Mouse (Mus musculus) T-helper 2 cell (primary cell): ENCODE data around the gene Zfp189.
"Not testable (repeated sequence)": the region's sequence is repeated elsewhere in the genome, so short reads cannot be mapped to it uniquely, and the experiment has no call there.

Source experiments
- in situ Hi-C: fragments of 300-600 bp; cut with MboI, MseI; formaldehyde crosslinking; loops from one replicate; pipeline ENCODE4 v1.15.1; 2025; ENCODE audit warnings: high pct_unique_total_duplicates

Zfp189 gene

GRCm38 (mm10) chr4:49520572-49521340 lies at the start of gene Zfp189, which contains the start of gene Mrpl50:
Gene Zfp189, plus strand, starts transcription at chr4:49521176.
Gene Mrpl50, minus strand, starts transcription at chr4:49521093.
- in situ Hi-C loops = loop anchor here (25.0 kb wide), 1 partner anchor 1233 kb away; the partner anchor contains the start of genes Erp44 and Invs

GRCm38 (mm10) chr4:49473435-49474100 lies 47.4 kb upstream of the Zfp189 start, which contains the start of gene Acnat1:
Gene Acnat1, minus strand, starts transcription at chr4:49473912.
- in situ Hi-C loops = no loop called here

- in situ Hi-C loops = no loop called here
These were observed 46.4 kb upstream of the Zfp189 start for GRCm38 (mm10) chr4:49474583-49474982.

- in situ Hi-C loops = no loop called here
These were observed 42.7 kb upstream of the Zfp189 start for GRCm38 (mm10) chr4:49478118-49478877.

- in situ Hi-C loops = not testable (repeated sequence)
These were observed 41.9 kb upstream of the Zfp189 start for GRCm38 (mm10) chr4:49479035-49479434.

- in situ Hi-C loops = no loop called here
These were observed 40.7 kb upstream of the Zfp189 start for GRCm38 (mm10) chr4:49480104-49480760.

- in situ Hi-C loops = no loop called here
These were observed 40.1 kb upstream of the Zfp189 start for GRCm38 (mm10) chr4:49480896-49481295.

- in situ Hi-C loops = no loop called here
These were observed 35.5 kb upstream of the Zfp189 start for GRCm38 (mm10) chr4:49485442-49485841.

- in situ Hi-C loops = not testable (repeated sequence)
These were observed 34.9 kb upstream of the Zfp189 start for GRCm38 (mm10) chr4:49485934-49486650.

- in situ Hi-C loops = loop anchor here (25.0 kb wide), 1 partner anchor 1216 kb away; the partner anchor contains the start of genes Erp44 and Invs
These were observed 17.4 kb upstream of the Zfp189 start for GRCm38 (mm10) chr4:49503563-49503962.

GRCm38 (mm10) chr4:49506386-49506785 lies 14.6 kb upstream of the Zfp189 start, which contains the start of gene Baat:
Gene Baat, minus strand, starts transcription at chr4:49506557.
- in situ Hi-C loops = loop anchor here (25.0 kb wide), 1 partner anchor 1219 kb away; the partner anchor contains the start of genes Erp44 and Invs

GRCm38 (mm10) chr4:49509183-49509582 lies 11.8 kb upstream of the Zfp189 start:
- in situ Hi-C loops = loop anchor here (25.0 kb wide), 1 partner anchor 1222 kb away; the partner anchor contains the start of genes Erp44 and Invs

- in situ Hi-C loops = loop anchor here (25.0 kb wide), 1 partner anchor 1223 kb away; the partner anchor contains the start of genes Erp44 and Invs
These were observed 10.6 kb upstream of the Zfp189 start for GRCm38 (mm10) chr4:49510236-49510835.

- in situ Hi-C loops = loop anchor here (25.0 kb wide), 1 partner anchor 1225 kb away; the partner anchor contains the start of genes Erp44 and Invs
These were observed 8.3 kb upstream of the Zfp189 start for GRCm38 (mm10) chr4:49512636-49513035.

- in situ Hi-C loops = loop anchor here (25.0 kb wide), 1 partner anchor 1227 kb away; the partner anchor contains the start of genes Erp44 and Invs
These were observed 6.5 kb upstream of the Zfp189 start for GRCm38 (mm10) chr4:49514441-49514840.

- in situ Hi-C loops = loop anchor here (25.0 kb wide), 1 partner anchor 1232 kb away; the partner anchor contains the start of genes Erp44 and Invs
These were observed 1.5 kb upstream of the Zfp189 start for GRCm38 (mm10) chr4:49519476-49519875.

- in situ Hi-C loops = loop anchor here (25.0 kb wide), 1 partner anchor 1234 kb away; the partner anchor contains the start of genes Erp44 and Invs
These were observed 370 bp downstream of the Zfp189 start for GRCm38 (mm10) chr4:49521346-49521745.

GRCm38 (mm10) chr4:49522576-49522975 lies 1.6 kb downstream of the Zfp189 start:
- in situ Hi-C loops = loop anchor here (25.0 kb wide), 1 partner anchor 1235 kb away; the partner anchor contains the start of genes Erp44 and Invs

- in situ Hi-C loops = no loop called here
These were observed 14.1 kb downstream of the Zfp189 start for GRCm38 (mm10) chr4:49535036-49535435.
